Mouse (Mus musculus): ENCODE results near the gene Rnf169. TPM values are rescaled to one million over a fixed set of nuclear protein-coding genes. Genes with fewer than 3 reads are reported as not detected.
"Not testable (repeated sequence)": the region's sequence is repeated elsewhere in the genome, so short reads cannot be mapped to it uniquely, and the experiment has no call there.

The Rnf169 gene
- polyA plus RNA-seq, 1 experiment = 2.2 TPM

- H3K36me3 ChIP-seq (ENCODE audit: control insufficient read depth, insufficient read depth, low read length) = peaks cover 34% of the 10 kb centered on the region
- TF ChIP-seq POLR2A (IDR thresholded peaks at IDR 0.05; ENCODE audit: low read depth, low read length) (no peak), CTCF (IDR thresholded peaks at IDR 0.05; ENCODE audit: extremely low read depth, insufficient read length, insufficient replicate concordance, low read depth, low read length) (no peak)
- 78% methylated on average over 4 of the region's 4 CpGs for WGBS
- H3K4me1 ChIP-seq (ENCODE audit: control insufficient read depth, insufficient read depth, insufficient read length, low read length) = no peaks in the 10 kb centered on the region
- H3K27me3 ChIP-seq (ENCODE audit: control insufficient read depth, insufficient read depth, low read length) = no peaks in the 10 kb centered on the region
- no peak overlapping the region for H3K27ac ChIP-seq (ENCODE audit: insufficient read depth, low read depth, low read length)
- H3K4me3 ChIP-seq (ENCODE audit: low read depth, low read length) = no peak overlapping the region
These were observed 33.9 kb downstream of the Rnf169 start for GRCm38 (mm10) chr7:99946356-99946755.

GRCm38 (mm10) chr7:99945939-99946338 lies 34.3 kb downstream of the Rnf169 start:
- peaks cover 35% of the 10 kb centered on the region for H3K36me3 ChIP-seq (ENCODE audit: control insufficient read depth, insufficient read depth, low read length)
- 96% methylated on average over 3 of the region's 3 CpGs for WGBS
- no peak overlapping the region for H3K4me3 ChIP-seq (ENCODE audit: low read depth, low read length)
- no peak overlapping the region for H3K27ac ChIP-seq (ENCODE audit: insufficient read depth, low read depth, low read length)
- no peaks in the 10 kb centered on the region for H3K4me1 ChIP-seq (ENCODE audit: control insufficient read depth, insufficient read depth, insufficient read length, low read length)
- H3K27me3 ChIP-seq (ENCODE audit: control insufficient read depth, insufficient read depth, low read length) = no peaks in the 10 kb centered on the region
- no peak for TF ChIP-seq CTCF (IDR thresholded peaks at IDR 0.05; ENCODE audit: extremely low read depth, insufficient read length, insufficient replicate concordance, low read depth, low read length)
- no peak for TF ChIP-seq POLR2A (IDR thresholded peaks at IDR 0.05; ENCODE audit: low read depth, low read length)

- H3K4me3 ChIP-seq (ENCODE audit: low read depth, low read length); H3K27ac ChIP-seq (ENCODE audit: insufficient read depth, low read depth, low read length); H3K4me1 ChIP-seq (ENCODE audit: control insufficient read depth, insufficient read depth, insufficient read length, low read length); H3K27me3 ChIP-seq (ENCODE audit: control insufficient read depth, insufficient read depth, low read length): not testable (repeated sequence)
- H3K36me3 ChIP-seq (ENCODE audit: control insufficient read depth, insufficient read depth, low read length) = peaks cover 41% of the 10 kb centered on the region
- WGBS = 95% methylated on average over 22 of the region's 22 CpGs
These were observed 35.2 kb downstream of the Rnf169 start for GRCm38 (mm10) chr7:99945012-99945411.

DNA sequence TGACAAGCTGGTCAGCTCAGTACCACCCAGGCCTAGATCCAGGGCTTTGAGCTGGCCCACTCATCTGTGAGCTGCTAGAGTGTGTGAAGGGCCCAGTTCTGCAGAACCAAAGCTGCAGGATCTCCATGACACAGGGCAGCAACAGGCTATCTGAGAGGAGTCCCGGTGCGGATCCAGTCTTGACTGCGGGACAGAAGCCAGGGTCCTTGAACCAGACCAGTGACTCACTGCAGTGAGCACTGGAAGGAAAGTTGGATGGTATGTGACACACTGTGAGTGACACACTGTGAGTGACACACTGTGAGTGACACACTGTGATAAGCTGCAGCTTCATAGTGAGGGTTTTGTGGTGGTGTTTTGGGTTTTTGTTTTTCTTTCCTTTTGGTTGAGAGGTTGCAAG lies 35.7 kb downstream of the Rnf169 start:
- H3K4me3 ChIP-seq (ENCODE audit: low read depth, low read length) = no peak overlapping the region

DNA sequence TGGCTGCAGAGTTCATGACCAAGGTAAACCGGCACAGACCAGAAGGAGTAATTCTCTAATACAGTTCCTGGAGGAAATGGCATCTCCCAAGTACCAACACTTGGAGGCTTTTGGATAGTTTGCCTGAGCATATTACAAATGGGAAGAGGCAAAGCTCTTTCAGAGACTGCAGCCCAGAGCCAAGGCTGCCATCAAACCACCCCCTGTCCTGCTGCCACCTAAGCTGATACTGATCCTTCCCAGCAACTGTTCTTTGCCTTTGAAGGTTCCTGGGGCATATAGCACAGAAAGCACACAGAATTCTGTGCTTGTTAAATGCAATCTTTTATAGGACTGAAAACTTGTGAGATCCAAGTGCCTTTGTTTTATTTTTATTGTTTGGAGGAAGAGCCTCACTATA lies 39.6 kb downstream of the Rnf169 start:
- Histone ChIP-seq H3K36me3 (ENCODE audit: control insufficient read depth, insufficient read depth, low read length) (peaks cover 30% of the 10 kb centered on the region), H3K4me3 (ENCODE audit: low read depth, low read length) (no peak overlapping the region), H3K4me1 (ENCODE audit: control insufficient read depth, insufficient read depth, insufficient read length, low read length) (no peaks in the 10 kb centered on the region), H3K27ac (ENCODE audit: insufficient read depth, low read depth, low read length) (no peak overlapping the region), H3K27me3 (ENCODE audit: control insufficient read depth, insufficient read depth, low read length) (no peaks in the 10 kb centered on the region)
- TF ChIP-seq CTCF (IDR thresholded peaks at IDR 0.05; ENCODE audit: extremely low read depth, insufficient read length, insufficient replicate concordance, low read depth, low read length) = no peak
- no peak for TF ChIP-seq POLR2A (IDR thresholded peaks at IDR 0.05; ENCODE audit: low read depth, low read length)
- 100% methylated on average over 1 of the region's 1 CpGs for WGBS

More for the DNA sequence above, 35.7 kb downstream of the Rnf169 start:
- no peaks in the 10 kb centered on the region for H3K4me1 ChIP-seq (ENCODE audit: control insufficient read depth, insufficient read depth, insufficient read length, low read length)
- peaks cover 41% of the 10 kb centered on the region for H3K36me3 ChIP-seq (ENCODE audit: control insufficient read depth, insufficient read depth, low read length)
- no peak overlapping the region for H3K27ac ChIP-seq (ENCODE audit: insufficient read depth, low read depth, low read length)
- no peaks in the 10 kb centered on the region for H3K27me3 ChIP-seq (ENCODE audit: control insufficient read depth, insufficient read depth, low read length)
- WGBS = over 99% methylated on average over 3 of the region's 3 CpGs
- TF ChIP-seq POLR2A (IDR thresholded peaks at IDR 0.05; ENCODE audit: low read depth, low read length) (no peak), CTCF (IDR thresholded peaks at IDR 0.05; ENCODE audit: extremely low read depth, insufficient read length, insufficient replicate concordance, low read depth, low read length) (no peak)

GRCm38 (mm10) chr7:99935758-99936157 lies 44.5 kb downstream of the Rnf169 start:
- TF ChIP-seq CTCF (IDR thresholded peaks at IDR 0.05; ENCODE audit: extremely low read depth, insufficient read length, insufficient replicate concordance, low read depth, low read length) (no peak), POLR2A (IDR thresholded peaks at IDR 0.05; ENCODE audit: low read depth, low read length) (no peak)
- no peak overlapping the region for H3K4me3 ChIP-seq (ENCODE audit: low read depth, low read length)
- H3K27ac ChIP-seq (ENCODE audit: insufficient read depth, low read depth, low read length) = no peak overlapping the region
- H3K36me3 ChIP-seq (ENCODE audit: control insufficient read depth, insufficient read depth, low read length) = peaks cover 28% of the 10 kb centered on the region
- WGBS = 82% methylated on average over 1 of the region's 1 CpGs
- no peaks in the 10 kb centered on the region for H3K4me1 ChIP-seq (ENCODE audit: control insufficient read depth, insufficient read depth, insufficient read length, low read length)
- no peaks in the 10 kb centered on the region for H3K27me3 ChIP-seq (ENCODE audit: control insufficient read depth, insufficient read depth, low read length)

DNA sequence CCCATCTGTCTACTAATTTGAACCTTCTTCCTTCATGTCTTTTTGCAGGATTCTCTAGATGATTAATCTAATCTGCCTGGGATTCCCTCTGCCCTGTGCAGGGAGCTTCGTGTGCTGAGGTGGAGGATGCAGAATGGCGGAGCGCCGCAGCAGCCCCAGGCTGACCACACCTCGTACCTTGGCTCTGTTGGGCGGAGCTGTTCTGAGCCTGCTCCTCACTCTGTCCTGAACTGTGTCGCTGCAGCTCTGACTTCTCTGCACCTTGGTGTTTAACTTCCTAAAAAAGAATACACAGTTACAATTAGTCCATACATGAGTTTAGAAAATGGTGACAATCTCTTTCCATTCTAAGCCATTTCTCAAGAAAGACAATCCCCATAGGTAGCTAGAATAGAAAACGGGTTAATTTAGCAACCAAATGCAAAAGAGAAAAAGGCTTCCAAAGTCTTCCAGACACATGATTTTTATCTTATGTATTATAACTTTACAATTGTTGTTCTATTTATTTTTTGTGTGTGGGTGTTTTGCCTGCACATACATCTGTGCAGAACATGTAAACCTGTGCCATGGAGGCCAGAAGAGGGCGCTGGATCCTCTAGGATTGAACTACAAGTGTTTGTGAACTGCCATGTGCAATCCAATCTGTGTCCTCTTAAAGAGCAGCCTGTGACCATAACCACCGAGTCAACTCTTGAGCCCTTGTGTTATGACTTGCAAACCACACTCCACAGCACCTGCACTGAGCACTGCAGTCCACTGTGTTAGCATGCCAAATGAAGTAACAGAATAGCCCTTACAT lies 53.1 kb downstream of the Rnf169 start:
- Histone ChIP-seq H3K4me3 (ENCODE audit: low read depth, low read length) (no peak overlapping the region), H3K27ac (ENCODE audit: insufficient read depth, low read depth, low read length) (no peak overlapping the region), H3K36me3 (ENCODE audit: control insufficient read depth, insufficient read depth, low read length) (peaks cover 42% of the 10 kb centered on the region), H3K27me3 (ENCODE audit: control insufficient read depth, insufficient read depth, low read length) (no peaks in the 10 kb centered on the region), H3K4me1 (ENCODE audit: control insufficient read depth, insufficient read depth, insufficient read length, low read length) (no peaks in the 10 kb centered on the region)
- peak; percentile 17; the same call in 1 of the 2 replicates for TF ChIP-seq CTCF (IDR thresholded peaks at IDR 0.05; ENCODE audit: extremely low read depth, insufficient read length, insufficient replicate concordance, low read depth, low read length)
- TF ChIP-seq POLR2A (IDR thresholded peaks at IDR 0.05; ENCODE audit: low read depth, low read length) = no peak
- WGBS = 75% methylated on average over 10 of the region's 10 CpGs
